Mouse (Mus musculus): ENCODE results near the gene Slc3a2.

The Slc3a2 gene

GRCm38 (mm10) chr19:8662337-8662736, 60.8 kb downstream of the Slc3a2 start:
- no peak for DNase-seq (ENCODE audit: low spot score in 2 of 2)

GRCm38 (mm10) chr19:8661821-8662307, 61.3 kb downstream of the Slc3a2 start:
- no peak for DNase-seq (ENCODE audit: low spot score in 2 of 2)

Data from urinary bladder, postnatal 4 days (tissue).